In the genomic region with DNA sequence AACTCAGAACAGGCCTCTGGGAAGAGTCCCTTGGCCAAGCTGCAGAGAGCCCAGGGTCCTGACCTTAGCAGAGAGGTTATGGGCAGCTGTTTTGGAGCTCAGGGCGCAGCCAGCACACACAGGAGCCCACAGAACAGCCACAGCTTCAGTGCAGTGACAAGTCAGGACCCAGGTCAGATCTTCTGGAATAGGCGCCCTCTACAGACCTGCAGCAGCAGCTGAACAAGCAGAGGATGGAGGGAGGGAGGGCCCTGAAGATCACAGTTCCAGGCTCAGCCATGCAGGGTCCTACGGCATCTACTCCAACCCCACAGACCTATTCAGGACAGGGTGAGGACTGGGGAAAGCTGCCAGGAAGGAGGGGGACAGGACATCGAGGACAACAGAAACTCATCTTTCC, we compare ENCODE assay signal across 15 mouse cellular contexts. TPM values are rescaled to one million over a fixed set of nuclear protein-coding genes. Genes with fewer than 3 reads are reported as not detected.
A peak's percentile ranks its signal among the peaks of the same experiment; 100 is the strongest.
DNase-seq lines count a peak whose midpoint lies in the region; ATAC-seq and TF ChIP-seq lines count a peak whose summit lies in the region.
"Had no signal": no experiment of that assay in that cellular context is flagged by ENCODE, and none has a peak within 500 bp of the region (broad histone marks: within the 10 kb centered on the region; RNA-seq: fewer than 3 reads in every experiment).

No protein-coding gene starts in this region.

- DNase-seq in kidney, adult 2 months: no peak
- no peak for DNase-seq in kidney, postnatal 36 days
- DNase-seq in spleen, adult 2 months (ENCODE audit: low read depth in 1 of 2, low spot score in 2 of 2): no peak
- no peak for DNase-seq in spleen, postnatal 4 days (ENCODE audit: low spot score in 2 of 2)
- DNase-seq in liver, embryonic 11.5 days (ENCODE audit: low spot score): no peak
- peak; percentile 47 for DNase-seq in yolk sac, embryonic 10.5 days (ENCODE audit: low spot score)
- DNase-seq in right cerebral cortex, postnatal 14 days: no peak
- DNase-seq: cerebellum, adult 9-10 months; gastrocnemius, postnatal 36 days; kidney, adult 11 months; midbrain, embryonic 14.5 days had no signal

- H3K4me1 ChIP-seq in kidney, adult 2 months (ENCODE audit: control insufficient read depth, insufficient read depth, low read length): no peaks in the 10 kb centered on the region; the same call in 1 of the 2 replicates
- no peaks in the 10 kb centered on the region for H3K4me1 ChIP-seq in spleen, adult 2 months (ENCODE audit: control insufficient read depth, insufficient read depth, insufficient read length)
- H3K4me1 ChIP-seq in liver, embryonic 11.5 days (replicated peaks; ENCODE audit: control insufficient read depth, insufficient read depth, low read length): peaks cover 5% of the 10 kb centered on the region
- H3K4me1 ChIP-seq: forebrain, embryonic 12.5 days; limb, embryonic 10.5 days; neural tube, embryonic 12.5 days had no signal

- H3K4me3 ChIP-seq in kidney, adult 2 months (ENCODE audit: insufficient read depth, low read depth, low read length): no peak overlapping the region
- no peak overlapping the region for H3K4me3 ChIP-seq in spleen, adult 2 months (ENCODE audit: extremely low read depth, insufficient read depth, insufficient read length)
- no peak overlapping the region for H3K4me3 ChIP-seq in liver, embryonic 11.5 days (ENCODE audit: low read depth, low read length)
- H3K4me3 ChIP-seq: forebrain, embryonic 12.5 days; heart, embryonic 15.5 days; limb, embryonic 10.5 days; neural tube, embryonic 12.5 days had no signal

- no peaks in the 10 kb centered on the region for H3K36me3 ChIP-seq in kidney, adult 2 months (ENCODE audit: control insufficient read depth, insufficient read depth, low read length)
- H3K36me3 ChIP-seq in spleen, adult 2 months (ENCODE audit: control insufficient read depth, insufficient read depth, low read length): peaks cover 14% of the 10 kb centered on the region
- peaks cover 32% of the 10 kb centered on the region; the same call in 1 of the 2 replicates for H3K36me3 ChIP-seq in liver, embryonic 11.5 days (ENCODE audit: control insufficient read depth, insufficient read depth, low read length)

- no peak for TF ChIP-seq POLR2A in kidney, adult 2 months (IDR thresholded peaks at IDR 0.05; ENCODE audit: low read depth, low read length)
- no peak for TF ChIP-seq POLR2A in spleen, adult 2 months (IDR thresholded peaks at IDR 0.05; ENCODE audit: low read depth, low read length)

- peak; percentile 39 for TF ChIP-seq CTCF in kidney, adult 2 months (conservative IDR thresholded peaks at IDR 0.05; ENCODE audit: insufficient read depth, insufficient read length, low read depth, low read length)
- peak; percentile 3; the same call in 1 of the 2 replicates for TF ChIP-seq CTCF in spleen, adult 2 months (IDR thresholded peaks at IDR 0.05; ENCODE audit: extremely low read depth, insufficient read depth, insufficient read length, insufficient replicate concordance)

- H3K9ac ChIP-seq in liver, embryonic 11.5 days (ENCODE audit: low read depth, low read length): no peak overlapping the region
- H3K9ac ChIP-seq: forebrain, embryonic 12.5 days; heart, embryonic 15.5 days; neural tube, embryonic 12.5 days had no signal

- 73% methylated on average over 4 of the region's 4 CpGs for WGBS in kidney, adult 2 months
- WGBS in spleen, adult 2 months: 85% methylated on average over 4 of the region's 4 CpGs
- WGBS in liver, embryonic 11.5 days: 60% methylated on average over 4 of the region's 4 CpGs

- H3K27me3 ChIP-seq in kidney, adult 2 months (replicated peaks; ENCODE audit: control insufficient read depth, insufficient read depth, low read length): no peaks in the 10 kb centered on the region
- H3K27me3 ChIP-seq in spleen, adult 2 months (ENCODE audit: control insufficient read depth, insufficient read depth, low read length): no peaks in the 10 kb centered on the region
- H3K27me3 ChIP-seq in liver, embryonic 11.5 days (replicated peaks; ENCODE audit: control insufficient read depth, insufficient read depth, low read length): no peaks in the 10 kb centered on the region
- H3K27me3 ChIP-seq: forebrain, embryonic 12.5 days; heart, embryonic 15.5 days; neural tube, embryonic 12.5 days had no signal

- no peaks in the 10 kb centered on the region for H3K9me3 ChIP-seq in liver, embryonic 11.5 days (ENCODE audit: control insufficient read depth, low read length)
- H3K9me3 ChIP-seq: forebrain, embryonic 12.5 days; heart, embryonic 15.5 days; limb, embryonic 10.5 days; neural tube, embryonic 12.5 days had no signal

- no peak overlapping the region for H3K4me2 ChIP-seq in liver, embryonic 11.5 days
- H3K4me2 ChIP-seq: forebrain, embryonic 12.5 days; heart, embryonic 15.5 days; neural tube, embryonic 12.5 days had no signal

- H3K27ac ChIP-seq in kidney, adult 2 months (ENCODE audit: insufficient read depth, low read depth, low read length): no peak overlapping the region
- H3K27ac ChIP-seq in spleen, adult 2 months (ENCODE audit: insufficient read depth, low read length): no peak overlapping the region
- peak overlapping the region; percentile 64; the same call in 1 of the 2 replicates for H3K27ac ChIP-seq in liver, embryonic 11.5 days (ENCODE audit: low read depth, low read length)
- H3K27ac ChIP-seq: forebrain, embryonic 12.5 days; heart, embryonic 15.5 days; limb, embryonic 10.5 days; neural tube, embryonic 12.5 days had no signal

- ATAC-seq in liver, embryonic 11.5 days (replicated peaks; ENCODE audit: low FRiP score): peak; percentile 53

RNA-seq across cellular contexts. Expression of gene Fkbp11, which starts 10.8 kb away (rescaled TPM):
- 9.3 and 10.1 TPM in 2 replicates for polyA plus RNA-seq in kidney, adult 2 months (2012; rRNA removed)
- 16.7 and 18.1 TPM in 2 replicates for polyA plus RNA-seq in spleen, adult 2 months (2012; rRNA removed)
- 101 and 105 TPM in 2 replicates for polyA plus RNA-seq in liver, embryonic 11.5 days (2014; fragmentation: Nextera tagmentation; extraction: Ambion mirVana)

RNA-seq across cellular contexts. Expression of gene Arf3, which starts 24.2 kb away (rescaled TPM):
- polyA plus RNA-seq in kidney, adult 2 months (2012; rRNA removed): 114 and 143 TPM in 2 replicates
- 65.2 and 70.5 TPM in 2 replicates for polyA plus RNA-seq in spleen, adult 2 months (2012; rRNA removed)
- polyA plus RNA-seq in liver, embryonic 11.5 days (2014; fragmentation: Nextera tagmentation; extraction: Ambion mirVana): 25.3 and 25.8 TPM in 2 replicates

RNA-seq across cellular contexts. Expression of gene Ccdc65, which starts 30.8 kb away (rescaled TPM):
- polyA plus RNA-seq in kidney, adult 2 months (2012; rRNA removed): 0.42 and 0.60 TPM in 2 replicates
- not detected in 2 replicates for polyA plus RNA-seq in spleen, adult 2 months (2012; rRNA removed)
- polyA plus RNA-seq in liver, embryonic 11.5 days (2014; fragmentation: Nextera tagmentation; extraction: Ambion mirVana): 0.09 and 0.19 TPM in 2 replicates

RNA-seq across cellular contexts. Expression of gene Wnt10b, which starts 39.2 kb away (rescaled TPM):
- 0.22 and 0.25 TPM in 2 replicates for polyA plus RNA-seq in kidney, adult 2 months (2012; rRNA removed)
- polyA plus RNA-seq in spleen, adult 2 months (2012; rRNA removed): 0.78 and 0.93 TPM in 2 replicates
- not detected in 2 replicates for polyA plus RNA-seq in liver, embryonic 11.5 days (2014; fragmentation: Nextera tagmentation; extraction: Ambion mirVana)
- polyA plus RNA-seq: heart, embryonic 15.5 days; midbrain, embryonic 14.5 days had no signal

RNA-seq across cellular contexts. Expression of gene Wnt1, which starts 50.9 kb away (rescaled TPM):
- polyA plus RNA-seq in kidney, adult 2 months (2012; rRNA removed): 0.04 TPM in 1 of 2 replicates, not detected in the other
- polyA plus RNA-seq in spleen, adult 2 months (2012; rRNA removed): not detected in 2 replicates
- not detected in 2 replicates for polyA plus RNA-seq in liver, embryonic 11.5 days (2014; fragmentation: Nextera tagmentation; extraction: Ambion mirVana)
- polyA plus RNA-seq: heart, embryonic 15.5 days; limb, embryonic 10.5 days had no signal
